Mouse (Mus musculus) naive thymus-derived CD4-positive, alpha-beta T cell, adult 2 months (primary cell): Measurements from ENCODE around the gene 4931422A03Rik.
"Not testable (repeated sequence)": the region's sequence is repeated elsewhere in the genome, so short reads cannot be mapped to it uniquely, and the experiment has no call there.

ENCODE experiments used
- DNase-seq: peaks from one replicate; pipeline ENCODE4 v3.0.0-alpha.2; 2011; ENCODE audit warnings: low read depth

The 4931422A03Rik gene

GRCm38 (mm10) chr2:104024656-104025055, 3.5 kb downstream of the 4931422A03Rik start:
- no peak for DNase-seq

GRCm38 (mm10) chr2:104023096-104023495, 5.1 kb downstream of the 4931422A03Rik start:
- no peak for DNase-seq

GRCm38 (mm10) chr2:104008853-104009252, 19.3 kb downstream of the 4931422A03Rik start:
- not testable (repeated sequence) for DNase-seq

GRCm38 (mm10) chr2:104007793-104008519, 20.2 kb downstream of the 4931422A03Rik start:
- DNase-seq: no peak

GRCm38 (mm10) chr2:104002711-104003413, 25.3 kb downstream of the 4931422A03Rik start:
- DNase-seq: peak; percentile 34

GRCm38 (mm10) chr2:104001861-104002260, 26.3 kb downstream of the 4931422A03Rik start:
- DNase-seq: no peak

GRCm38 (mm10) chr2:104001076-104001475, 27.1 kb downstream of the 4931422A03Rik start:
- peak; percentile 29 for DNase-seq

GRCm38 (mm10) chr2:103992618-103993332, 35.4 kb downstream of the 4931422A03Rik start:
- DNase-seq: no peak

- DNase-seq: no peak
Measured at GRCm38 (mm10) chr2:103992162-103992561, 36.0 kb downstream of the 4931422A03Rik start.

- DNase-seq: no peak
Measured at GRCm38 (mm10) chr2:103991303-103991702, 36.9 kb downstream of the 4931422A03Rik start.

GRCm38 (mm10) chr2:103989724-103990123, 38.4 kb downstream of the 4931422A03Rik start:
- no peak for DNase-seq

- not testable (repeated sequence) for DNase-seq
Measured at GRCm38 (mm10) chr2:103987595-103987994, 40.6 kb downstream of the 4931422A03Rik start.

GRCm38 (mm10) chr2:103983146-103983545, 45.0 kb downstream of the 4931422A03Rik start:
- no peak for DNase-seq

GRCm38 (mm10) chr2:103982250-103982649, 45.9 kb downstream of the 4931422A03Rik start:
- DNase-seq: peak; percentile 76

GRCm38 (mm10) chr2:103977716-103978115, 50.4 kb downstream of the 4931422A03Rik start:
- no peak for DNase-seq

- no peak for DNase-seq
Measured at GRCm38 (mm10) chr2:103977216-103977615, 50.9 kb downstream of the 4931422A03Rik start.

GRCm38 (mm10) chr2:103975904-103976303, 52.3 kb downstream of the 4931422A03Rik start:
- DNase-seq: no peak

- no peak for DNase-seq
Measured at GRCm38 (mm10) chr2:103971838-103972237, 56.3 kb downstream of the 4931422A03Rik start.

- DNase-seq: peak; percentile 19
Measured at GRCm38 (mm10) chr2:103970791-103971649, 57.1 kb downstream of the 4931422A03Rik start.

GRCm38 (mm10) chr2:103970041-103970790, 57.9 kb downstream of the 4931422A03Rik start:
- DNase-seq: peak; percentile 37
